Mouse (Mus musculus) embryonic facial prominence, embryonic 11.5 days (tissue): ENCODE measurements at regions not wholly inside any gene's neighbourhood (a gene's known extent, or its start where the extent isn't known, plus 50 kb on each side); places are given as distances from the start of the nearest gene placed in this dataset.

Source experiments
- ATAC-seq: fragments of 200-750 bp; cut with Nextera tagmentation; replicated peaks from 2 replicates; pipeline ENCODE4 v1.8.0; 2017; ENCODE audit warnings: low read depth; ENCODE audit not compliant: insufficient number of reproducible peaks, low FRiP score, low TSS enrichment
- DNase-seq: peaks from one replicate; pipeline ENCODE4 v3.0.0-alpha.2; 2015; ENCODE audit warnings: low spot score
- H3K27ac ChIP-seq: fragments of 300-500 bp; sonication (generic); replicated peaks from 2 replicates; pipeline ENCODE4 v1.5.1; 2014; ENCODE audit warnings: mild to moderate bottlenecking, low read depth, low read length, control low read depth
- H3K27me3 ChIP-seq: fragments of 300-500 bp; sonication (generic); 2 replicates; pipeline ENCODE4 v1.6.1; 2014; ENCODE audit warnings: mild to moderate bottlenecking, low read length, moderate library complexity, mixed read lengths; ENCODE audit not compliant: control insufficient read depth, insufficient read depth
- H3K36me3 ChIP-seq: fragments of 300-500 bp; sonication (generic); replicated peaks from 2 replicates; pipeline ENCODE4 v1.6.1; 2014; ENCODE audit warnings: low read depth, mild to moderate bottlenecking, low read length, moderate library complexity, mixed read lengths; ENCODE audit not compliant: control insufficient read depth, insufficient read depth
- H3K4me1 ChIP-seq: fragments of 300-500 bp; sonication (generic); 2 replicates; pipeline ENCODE4 v1.6.1; 2014; ENCODE audit warnings: low read length, mixed read lengths; ENCODE audit not compliant: control insufficient read depth, insufficient read depth
- H3K4me2 ChIP-seq: fragments of 300-500 bp; sonication (generic); 2 replicates; pipeline ENCODE4 v1.6.1; 2014; ENCODE audit warnings: low read depth, mild to moderate bottlenecking, control low read depth, low read length, moderate library complexity
- H3K4me3 ChIP-seq: fragments of 300-500 bp; sonication (generic); 2 replicates; pipeline ENCODE4 v1.5.1; 2014; ENCODE audit warnings: low read depth, low read length, control low read depth
- H3K9ac ChIP-seq: fragments of 300-500 bp; sonication (generic); replicated peaks from 2 replicates; pipeline ENCODE4 v1.6.1; 2014; ENCODE audit warnings: mild to moderate bottlenecking, control low read depth, low read length
- H3K9me3 ChIP-seq: fragments of 300-500 bp; sonication (generic); replicated peaks from 2 replicates; pipeline ENCODE4 v1.6.1; 2016; ENCODE audit warnings: mild to moderate bottlenecking, low read length, inconsistent platforms, mixed read lengths; ENCODE audit not compliant: control insufficient read depth
- WGBS: fragments of 180-500 bp; shearing (Covaris S2); extraction: QIAGEN DNeasy Blood & Tissue Kit; methylation state at CpG from one replicate; pipeline ENCODE4 v1.1.7; 2014; 5-methylcytosine and 5-hydroxymethylcytosine counted together

DNA sequence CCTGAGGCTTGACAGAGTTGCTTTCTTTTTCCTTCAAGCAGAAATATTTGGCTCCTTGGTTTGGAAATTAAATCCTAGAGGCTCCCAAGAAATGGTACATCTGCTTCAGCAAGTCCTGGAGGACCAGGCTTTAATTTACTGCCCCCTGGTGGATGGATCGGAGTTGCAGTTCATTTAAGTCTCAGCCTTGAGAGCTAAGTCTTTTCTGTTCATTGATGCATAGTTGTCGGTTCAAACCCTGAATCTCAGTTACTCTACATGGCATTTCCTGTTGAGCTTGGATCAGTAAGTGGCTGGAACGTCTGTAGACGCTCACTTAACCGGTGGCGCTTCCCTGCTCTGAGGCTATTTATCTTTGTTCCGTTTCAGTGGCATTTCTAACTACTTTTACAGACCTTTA lies 422.2 kb downstream of the Efna5 start:
- no peak overlapping the region for H3K4me2 ChIP-seq
- DNase-seq = peak; percentile 85
- H3K9me3 ChIP-seq = no peaks in the 10 kb centered on the region
- H3K4me3 ChIP-seq = no peak overlapping the region
- no peak overlapping the region for H3K27ac ChIP-seq
- no peak overlapping the region for H3K9ac ChIP-seq
- H3K4me1 ChIP-seq = no peaks in the 10 kb centered on the region
- no peak for ATAC-seq
- WGBS = 40% methylated on average over 7 of the region's 7 CpGs
- H3K36me3 ChIP-seq = no peaks in the 10 kb centered on the region
- H3K27me3 ChIP-seq = no peaks in the 10 kb centered on the region

DNA sequence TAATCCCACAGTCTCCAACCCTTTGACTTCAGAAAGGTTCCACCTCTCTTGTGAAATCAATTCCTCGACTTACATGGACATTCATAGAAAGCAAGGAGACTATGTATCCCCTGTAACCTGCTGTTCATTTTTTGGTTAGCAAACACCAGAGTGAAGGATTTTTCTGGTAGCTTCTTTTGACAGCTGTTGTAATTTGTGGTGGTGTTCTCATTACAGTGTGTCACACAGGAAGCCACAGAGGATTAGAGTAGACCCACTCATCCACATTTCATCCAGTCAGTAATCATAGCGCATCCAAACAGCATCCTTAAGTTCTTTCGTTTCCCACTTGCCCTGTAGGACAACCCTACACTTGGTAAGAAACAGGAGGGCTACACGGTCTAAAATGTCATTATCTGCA lies 443.1 kb downstream of the Efna5 start:
- no peak for DNase-seq
- ATAC-seq = no peak
- Histone ChIP-seq H3K27me3 (no peaks in the 10 kb centered on the region), H3K4me2 (no peak overlapping the region), H3K36me3 (no peaks in the 10 kb centered on the region), H3K9ac (no peak overlapping the region), H3K9me3 (no peaks in the 10 kb centered on the region), H3K4me1 (no peaks in the 10 kb centered on the region), H3K27ac (no peak overlapping the region), H3K4me3 (no peak overlapping the region)
- 64% methylated on average over 4 of the region's 4 CpGs for whole genome bisulfite sequencing

DNA sequence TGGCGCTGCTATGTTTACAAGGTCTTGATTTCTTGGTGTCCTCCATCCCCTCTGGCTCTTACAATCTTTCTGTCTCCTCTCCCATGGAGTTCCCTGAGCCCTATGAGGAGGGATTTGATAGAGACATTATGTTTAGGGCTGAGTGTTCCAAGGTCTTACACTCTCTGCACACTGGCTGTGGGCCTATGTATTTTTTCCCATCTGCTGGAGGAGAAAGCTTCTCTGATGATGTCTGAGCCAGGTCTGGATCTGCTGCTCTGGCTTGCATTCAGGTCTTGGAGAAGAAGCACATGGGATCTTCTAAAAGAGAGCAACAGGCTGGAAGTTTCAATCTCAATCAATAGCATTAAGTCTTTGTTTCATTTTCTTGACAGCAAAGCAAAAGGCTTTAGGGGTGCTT lies 445.1 kb downstream of the Efna5 start:
- H3K4me1 ChIP-seq = no peaks in the 10 kb centered on the region
- WGBS = 87% methylated on average over 1 of the region's 1 CpGs
- H3K4me3 ChIP-seq = no peak overlapping the region
- no peak overlapping the region for H3K27ac ChIP-seq
- H3K36me3 ChIP-seq = no peaks in the 10 kb centered on the region
- H3K9ac ChIP-seq = no peak overlapping the region
- no peak for ATAC-seq
- no peaks in the 10 kb centered on the region for H3K9me3 ChIP-seq
- no peak for DNase-seq
- no peaks in the 10 kb centered on the region for H3K27me3 ChIP-seq
- H3K4me2 ChIP-seq = no peak overlapping the region

DNA sequence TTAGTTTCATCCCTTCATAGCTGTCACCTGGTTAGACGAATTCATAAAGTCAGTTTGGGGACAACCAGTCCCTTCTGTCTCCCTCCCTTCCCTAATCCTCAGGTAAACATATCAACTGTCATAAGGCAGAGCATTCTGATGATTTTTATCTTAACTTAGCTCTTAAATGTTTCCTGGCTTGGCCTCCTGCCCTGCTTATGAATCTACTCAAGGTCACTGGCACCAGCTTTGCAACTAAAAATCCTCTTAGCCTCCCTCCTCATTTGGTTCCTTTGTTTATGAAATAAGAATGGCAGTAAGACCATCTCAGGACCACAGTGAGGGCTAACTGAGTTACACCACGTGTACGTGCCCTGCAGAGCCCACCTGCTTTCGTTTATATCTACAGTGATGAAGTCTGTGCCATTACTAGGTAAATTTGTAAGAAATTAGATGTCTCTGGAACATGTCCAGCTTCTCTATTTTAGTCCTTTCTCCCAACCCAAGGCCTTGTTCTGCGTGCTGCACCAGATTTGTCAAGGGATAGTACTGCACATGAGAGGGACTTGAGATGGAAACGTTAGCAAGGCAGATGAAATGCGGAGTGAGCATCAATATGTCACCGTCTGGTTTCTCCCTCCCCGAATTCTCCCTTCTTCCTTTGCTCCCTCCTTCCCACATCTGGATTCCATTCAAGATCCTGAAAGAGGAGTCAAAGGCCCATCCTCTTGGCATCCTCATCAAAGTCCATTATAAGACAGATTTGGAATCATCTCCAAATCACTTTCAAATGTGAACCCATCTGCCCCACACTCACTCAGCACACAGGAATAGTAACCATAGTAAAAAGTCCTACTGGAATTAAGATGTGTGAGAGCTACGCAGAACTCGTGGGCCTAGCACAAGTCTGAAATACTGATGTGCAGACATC lies 457.4 kb downstream of the Efna5 start:
- DNase-seq (peak; percentile 63), ATAC-seq (no peak)
- WGBS = 53% methylated on average over 11 of the region's 11 CpGs
- Histone ChIP-seq H3K27me3 (no peaks in the 10 kb centered on the region), H3K36me3 (no peaks in the 10 kb centered on the region), H3K27ac (no peak overlapping the region), H3K9ac (no peak overlapping the region), H3K9me3 (no peaks in the 10 kb centered on the region), H3K4me2 (no peak overlapping the region), H3K4me1 (no peaks in the 10 kb centered on the region), H3K4me3 (no peak overlapping the region)

DNA sequence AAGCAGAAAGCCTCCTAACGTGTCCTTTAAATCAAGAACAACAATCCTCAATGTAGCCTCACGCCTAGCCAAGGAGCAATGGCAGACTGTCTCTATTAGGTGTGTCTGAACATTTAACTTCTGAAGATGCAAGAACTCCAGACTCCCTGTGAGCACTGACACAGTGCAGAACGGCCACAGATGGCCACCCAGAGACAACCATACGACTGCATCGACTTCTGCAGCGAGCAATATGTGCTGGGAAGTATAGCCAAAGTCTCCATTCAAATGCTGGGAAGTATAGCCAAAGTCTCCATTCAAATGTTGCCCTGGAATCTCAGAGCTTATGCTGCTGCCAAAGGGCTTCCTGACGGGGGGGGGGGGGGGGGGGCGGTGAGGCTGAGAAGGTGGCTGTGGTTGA lies 463.5 kb downstream of the Efna5 start:
- Histone ChIP-seq H3K9me3 (no peaks in the 10 kb centered on the region), H3K4me2 (no peak overlapping the region), H3K27ac (no peak overlapping the region), H3K27me3 (no peaks in the 10 kb centered on the region), H3K4me3 (no peak overlapping the region), H3K36me3 (no peaks in the 10 kb centered on the region), H3K9ac (no peak overlapping the region), H3K4me1 (no peaks in the 10 kb centered on the region)
- no peak for DNase-seq
- no peak for ATAC-seq
- 74% methylated on average over 7 of the region's 8 CpGs for WGBS

DNA sequence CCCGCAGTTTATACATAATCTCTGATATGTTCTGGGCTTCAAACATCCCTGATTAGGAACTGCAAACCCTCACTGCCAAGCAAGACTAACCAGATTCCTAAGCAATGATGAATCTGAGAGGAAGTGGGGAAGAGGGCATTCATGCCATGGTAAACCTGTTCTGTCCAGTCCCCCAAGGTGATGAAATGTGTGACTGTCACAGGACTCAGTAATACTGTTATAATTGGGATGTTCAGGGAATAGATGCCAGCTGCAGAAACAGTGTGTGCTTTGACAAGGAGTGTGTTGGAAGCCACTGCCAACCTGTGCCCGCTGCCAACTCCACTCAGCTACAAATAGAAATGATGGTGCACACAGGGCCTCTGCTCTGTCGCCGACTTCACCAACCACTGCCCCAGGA lies 466.0 kb downstream of the Efna5 start:
- H3K9ac ChIP-seq = no peak overlapping the region
- H3K9me3 ChIP-seq = no peaks in the 10 kb centered on the region
- no peaks in the 10 kb centered on the region for H3K36me3 ChIP-seq
- no peaks in the 10 kb centered on the region for H3K27me3 ChIP-seq
- H3K4me1 ChIP-seq = no peaks in the 10 kb centered on the region
- H3K27ac ChIP-seq = no peak overlapping the region
- no peak for ATAC-seq
- WGBS = 87% methylated on average over 4 of the region's 4 CpGs
- no peak for DNase-seq
- no peak overlapping the region for H3K4me2 ChIP-seq
- no peak overlapping the region for H3K4me3 ChIP-seq

DNA sequence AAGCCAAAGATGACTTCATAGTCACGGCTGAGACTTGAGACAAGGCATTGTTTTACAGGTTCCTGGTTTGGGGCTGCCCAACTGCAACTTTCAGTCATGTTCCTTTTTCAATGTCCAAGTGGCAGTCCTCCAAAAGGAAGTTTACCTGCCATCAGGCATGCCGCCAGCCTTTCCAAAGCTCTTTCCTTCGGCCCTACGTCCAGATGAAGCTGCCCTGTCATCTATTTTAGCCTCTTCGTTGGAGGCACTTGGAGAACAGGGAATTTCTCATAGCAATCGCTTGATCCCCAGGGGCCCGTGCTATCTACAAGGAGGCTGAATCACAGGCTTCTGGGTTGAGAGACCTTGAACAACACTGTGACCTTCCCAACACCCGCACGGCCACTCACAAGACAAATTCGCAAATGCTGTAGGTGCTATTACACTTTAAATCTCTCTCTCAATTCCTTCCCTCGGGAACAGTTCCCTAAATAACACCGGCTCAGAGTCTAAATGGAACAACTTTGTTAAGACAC lies 468.4 kb downstream of the Efna5 start:
- ATAC-seq (no peak), DNase-seq (no peak)
- H3K4me2 ChIP-seq = no peak overlapping the region
- WGBS = 88% methylated on average over 12 of the region's 12 CpGs
- H3K9me3 ChIP-seq = no peaks in the 10 kb centered on the region
- H3K27me3 ChIP-seq = no peaks in the 10 kb centered on the region
- H3K4me3 ChIP-seq = no peak overlapping the region
- H3K9ac ChIP-seq = no peak overlapping the region
- no peaks in the 10 kb centered on the region for H3K36me3 ChIP-seq
- H3K27ac ChIP-seq = no peak overlapping the region
- H3K4me1 ChIP-seq = no peaks in the 10 kb centered on the region

DNA sequence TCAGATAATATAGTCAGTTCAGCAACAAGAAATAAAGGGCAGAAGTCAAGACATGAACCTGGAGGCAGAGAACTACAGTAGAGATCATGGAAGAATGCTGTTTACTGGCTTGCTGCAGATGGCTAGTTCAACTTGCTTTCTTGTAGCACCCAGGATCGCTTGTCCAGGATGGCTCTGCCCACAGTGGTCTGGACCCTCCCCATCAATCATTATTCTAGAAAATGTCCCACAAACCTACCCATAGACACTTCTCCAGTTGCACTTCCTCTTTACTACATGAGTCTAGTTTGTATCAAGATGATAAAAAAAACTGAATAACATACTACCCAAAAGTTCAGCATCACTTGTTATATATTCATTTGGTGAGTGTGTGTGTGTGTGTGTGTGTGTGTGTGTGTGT lies 477.4 kb downstream of the Efna5 start:
- no peaks in the 10 kb centered on the region for H3K36me3 ChIP-seq
- ATAC-seq (no peak), DNase-seq (no peak)
- H3K4me3 ChIP-seq = no peak overlapping the region
- H3K4me1 ChIP-seq = no peaks in the 10 kb centered on the region
- no peak overlapping the region for H3K9ac ChIP-seq
- no peak overlapping the region for H3K4me2 ChIP-seq
- WGBS = 82% methylated on average over 1 of the region's 1 CpGs
- no peak overlapping the region for H3K27ac ChIP-seq
- H3K9me3 ChIP-seq = no peaks in the 10 kb centered on the region
- no peaks in the 10 kb centered on the region for H3K27me3 ChIP-seq
